Mouse (Mus musculus): ENCODE data around the gene Grk5. TPM values are rescaled to one million over a fixed set of nuclear protein-coding genes. Genes with fewer than 3 reads are reported as not detected.

Grk5 gene
- polyA plus RNA-seq, 1 experiment from 2014 or later, result 4.0 TPM

DNA sequence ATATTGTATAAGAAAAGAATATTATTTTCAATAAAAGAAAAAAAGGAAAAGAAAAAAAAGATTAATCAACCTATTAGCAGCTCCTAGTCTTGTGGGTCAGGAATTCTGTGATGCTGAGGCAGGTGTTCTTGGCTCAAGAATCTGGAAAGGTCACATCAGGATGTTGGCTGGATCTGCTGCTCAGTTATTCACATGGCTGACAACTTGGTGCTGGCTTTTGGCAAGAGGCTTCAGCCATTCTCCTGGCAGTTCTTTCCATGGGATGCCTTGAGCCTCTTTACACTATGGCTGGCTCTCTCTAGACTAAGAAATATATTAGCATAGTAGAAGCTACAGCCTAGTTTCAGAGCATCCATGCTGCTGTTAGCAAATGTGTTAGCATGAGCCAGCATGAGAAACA is 149.6 kb downstream of the Grk5 start:
- Histone ChIP-seq H3K36me3 (ENCODE audit: inconsistent target) (no peaks in the 10 kb centered on the region), H3K79me2 (ENCODE audit: inconsistent target) (no peaks in the 10 kb centered on the region), H3K27ac (no peak overlapping the region), H3K4me3 (ENCODE audit: inconsistent target) (no peak overlapping the region)

DNA sequence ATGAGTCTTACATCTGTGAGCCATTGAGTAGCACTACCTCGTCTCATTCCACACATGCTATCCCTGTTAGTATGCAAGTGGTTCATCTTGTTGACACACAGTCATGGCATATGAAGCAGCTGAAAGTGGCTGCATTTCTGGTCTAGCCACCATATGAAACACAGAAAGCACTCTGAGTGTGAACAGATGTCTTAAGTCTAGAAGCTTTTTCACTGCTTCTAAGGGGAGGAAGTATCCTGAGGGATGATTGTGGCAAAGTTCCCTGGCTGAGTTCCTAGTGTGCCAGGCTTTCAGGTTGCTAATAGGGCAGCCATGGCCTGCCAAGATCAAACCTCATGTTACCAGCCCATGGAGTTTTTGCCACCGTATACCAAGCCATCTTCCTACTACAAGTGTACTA is 159.1 kb downstream of the Grk5 start:
- Histone ChIP-seq H3K79me2 (ENCODE audit: inconsistent target) (no peaks in the 10 kb centered on the region), H3K27ac (no peak overlapping the region), H3K4me3 (ENCODE audit: inconsistent target) (no peak overlapping the region), H3K36me3 (ENCODE audit: inconsistent target) (no peaks in the 10 kb centered on the region)
- 100% methylated on average over 2 of the region's 2 CpGs for WGBS (ENCODE audit: missing documents)

DNA sequence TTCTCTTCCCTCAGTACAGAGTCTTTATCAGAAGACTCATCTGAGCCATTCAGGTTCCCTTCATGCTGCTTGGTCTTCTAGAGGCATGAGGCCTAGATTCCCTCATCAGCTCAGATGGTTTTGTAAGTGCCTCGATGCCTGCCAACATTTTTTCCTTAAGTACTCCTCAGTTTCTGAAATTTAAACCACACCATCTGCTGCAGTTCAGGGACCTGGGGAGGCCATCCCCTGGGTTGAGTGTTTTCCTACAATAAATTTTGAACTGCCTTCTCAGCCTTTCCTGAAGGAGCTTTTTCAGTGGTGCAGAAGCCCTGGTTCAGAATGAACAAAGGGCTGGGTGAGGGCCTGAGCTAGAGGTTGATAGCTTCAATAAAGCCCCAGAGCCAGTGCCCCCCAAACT is 159.9 kb downstream of the Grk5 start:
- H3K4me3 ChIP-seq (ENCODE audit: inconsistent target), result no peak overlapping the region
- no peaks in the 10 kb centered on the region for H3K79me2 ChIP-seq (ENCODE audit: inconsistent target)
- 86% methylated on average over 1 of the region's 1 CpGs for WGBS (ENCODE audit: missing documents)
- H3K27ac ChIP-seq, result no peak overlapping the region
- H3K36me3 ChIP-seq (ENCODE audit: inconsistent target), result no peaks in the 10 kb centered on the region

DNA sequence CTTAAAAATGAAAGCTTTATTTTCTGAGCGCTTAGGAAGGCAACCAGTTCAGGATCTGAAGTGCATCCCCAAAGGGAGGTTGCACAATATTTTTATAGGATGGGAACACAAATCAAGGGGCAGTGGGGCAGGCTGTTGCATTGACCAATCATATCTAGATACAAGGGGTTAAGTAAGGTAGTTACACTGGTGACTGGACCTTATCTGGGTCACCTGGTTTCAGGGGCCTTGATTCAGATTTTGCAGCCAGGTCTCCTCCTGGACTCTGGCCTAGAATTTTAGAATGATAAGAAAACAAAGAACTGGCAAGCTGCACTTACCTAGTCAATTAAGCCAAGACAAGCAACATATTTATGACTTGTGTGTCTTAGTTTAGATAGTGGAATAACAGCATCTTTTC is 161.6 kb downstream of the Grk5 start:
- H3K36me3 ChIP-seq (ENCODE audit: inconsistent target), result no peaks in the 10 kb centered on the region
- WGBS (ENCODE audit: missing documents), result 91% methylated on average over 1 of the region's 1 CpGs
- no peaks in the 10 kb centered on the region for H3K79me2 ChIP-seq (ENCODE audit: inconsistent target)
- H3K27ac ChIP-seq, result no peak overlapping the region
- no peak overlapping the region for H3K4me3 ChIP-seq (ENCODE audit: inconsistent target)

DNA sequence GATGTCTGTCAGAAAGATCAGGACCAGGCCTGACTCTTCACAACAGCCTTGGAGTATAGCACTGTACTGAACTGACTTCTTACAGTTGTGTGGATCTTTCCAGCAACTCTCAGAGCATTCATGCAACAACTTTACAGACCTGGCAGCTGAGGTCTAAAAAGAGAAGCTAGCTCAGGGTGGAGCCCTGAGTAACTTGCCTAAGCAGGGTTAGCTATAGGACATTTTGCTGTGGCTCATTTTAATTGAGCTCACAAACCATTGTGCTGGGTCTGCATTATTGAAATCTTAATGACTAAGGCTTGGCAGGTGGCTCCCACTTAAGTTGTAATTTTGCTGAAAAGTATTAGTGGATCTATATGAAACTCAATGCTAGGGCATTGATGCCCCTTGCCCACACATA is 162.5 kb downstream of the Grk5 start:
- H3K27ac ChIP-seq, result no peak overlapping the region

DNA sequence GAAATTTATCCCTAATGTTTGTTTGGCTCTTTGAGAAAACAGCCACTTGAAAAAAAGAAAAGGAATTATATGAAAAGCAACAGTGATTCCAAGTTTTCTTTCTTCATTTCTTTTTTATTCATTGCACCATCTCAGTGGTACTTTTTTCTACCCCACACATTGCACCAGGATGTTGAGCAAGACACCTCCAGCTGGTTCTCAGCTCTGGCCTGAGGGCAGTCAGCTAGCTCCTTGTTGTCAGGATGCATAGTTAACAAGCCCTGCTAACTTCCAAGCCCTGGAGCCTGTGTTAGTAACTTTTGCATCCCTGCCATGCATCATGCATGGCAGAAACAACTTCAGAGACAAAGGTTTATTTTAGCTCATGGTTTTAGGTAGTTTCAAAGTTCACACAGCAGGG is 163.2 kb downstream of the Grk5 start:
- Histone ChIP-seq H3K36me3 (ENCODE audit: inconsistent target) (no peaks in the 10 kb centered on the region), H3K79me2 (ENCODE audit: inconsistent target) (no peaks in the 10 kb centered on the region), H3K4me3 (ENCODE audit: inconsistent target) (no peak overlapping the region), H3K27ac (no peak overlapping the region)

More for the DNA sequence above, 162.5 kb downstream of the Grk5 start:
- Histone ChIP-seq H3K79me2 (ENCODE audit: inconsistent target) (no peaks in the 10 kb centered on the region), H3K4me3 (ENCODE audit: inconsistent target) (no peak overlapping the region), H3K36me3 (ENCODE audit: inconsistent target) (no peaks in the 10 kb centered on the region)

DNA sequence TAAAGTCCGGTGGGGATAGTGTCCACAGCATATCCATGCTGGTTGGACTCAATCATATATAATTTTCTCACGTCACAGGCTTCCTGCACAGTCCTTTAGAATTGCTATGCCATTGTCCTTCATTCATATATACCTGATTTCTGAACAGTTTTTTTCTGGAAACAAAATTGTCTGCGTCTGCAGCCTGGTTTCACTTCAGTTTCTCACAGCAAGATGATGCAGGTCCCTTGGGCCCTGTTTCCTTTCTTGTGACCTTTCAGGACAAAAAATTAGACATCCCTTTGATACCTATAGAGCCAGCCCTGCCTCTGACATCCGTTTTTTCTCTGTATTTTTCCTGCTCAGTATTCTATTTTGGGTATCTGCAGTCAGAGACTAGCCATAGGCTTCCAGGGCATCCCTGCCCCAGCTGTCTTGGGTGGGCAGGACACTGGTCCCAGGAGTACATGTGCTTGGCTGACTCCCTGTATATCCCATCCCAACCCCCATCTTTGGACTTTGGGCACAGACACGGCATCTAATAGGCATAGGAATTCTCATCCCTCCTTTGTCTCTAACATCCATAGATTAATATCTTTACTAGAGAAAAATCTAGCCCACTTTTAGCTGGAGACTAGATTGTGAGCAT is 167.3 kb downstream of the Grk5 start:
- WGBS (ENCODE audit: missing documents), result 68% methylated on average over 5 of the region's 5 CpGs
- no peaks in the 10 kb centered on the region for H3K79me2 ChIP-seq (ENCODE audit: inconsistent target)
- H3K4me3 ChIP-seq (ENCODE audit: inconsistent target), result no peak overlapping the region
- no peaks in the 10 kb centered on the region for H3K36me3 ChIP-seq (ENCODE audit: inconsistent target)
- no peak overlapping the region for H3K27ac ChIP-seq

DNA sequence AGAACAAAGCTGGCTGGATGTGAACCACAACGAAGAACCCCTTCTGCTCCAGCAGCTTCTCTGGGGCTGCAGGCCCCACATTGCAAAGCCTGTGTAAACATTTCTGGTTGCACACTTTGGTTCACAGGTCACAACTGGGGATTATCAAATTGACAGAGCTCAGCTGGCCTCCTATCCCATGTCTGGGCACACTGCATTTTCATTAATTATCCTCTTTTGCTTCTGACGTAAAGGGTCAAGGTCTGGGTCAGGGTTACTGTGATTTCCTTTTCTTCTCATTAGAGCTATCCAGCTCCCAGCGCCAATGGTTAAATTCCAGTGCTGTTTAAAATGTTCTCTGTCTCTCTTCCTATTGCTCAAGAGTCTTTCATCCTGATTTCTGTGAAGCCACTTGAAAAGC is 168.0 kb downstream of the Grk5 start:
- Histone ChIP-seq H3K27ac (no peak overlapping the region), H3K79me2 (ENCODE audit: inconsistent target) (no peaks in the 10 kb centered on the region), H3K36me3 (ENCODE audit: inconsistent target) (no peaks in the 10 kb centered on the region), H3K4me3 (ENCODE audit: inconsistent target) (no peak overlapping the region)
- WGBS (ENCODE audit: missing documents), result 90% methylated on average over 3 of the region's 3 CpGs

DNA sequence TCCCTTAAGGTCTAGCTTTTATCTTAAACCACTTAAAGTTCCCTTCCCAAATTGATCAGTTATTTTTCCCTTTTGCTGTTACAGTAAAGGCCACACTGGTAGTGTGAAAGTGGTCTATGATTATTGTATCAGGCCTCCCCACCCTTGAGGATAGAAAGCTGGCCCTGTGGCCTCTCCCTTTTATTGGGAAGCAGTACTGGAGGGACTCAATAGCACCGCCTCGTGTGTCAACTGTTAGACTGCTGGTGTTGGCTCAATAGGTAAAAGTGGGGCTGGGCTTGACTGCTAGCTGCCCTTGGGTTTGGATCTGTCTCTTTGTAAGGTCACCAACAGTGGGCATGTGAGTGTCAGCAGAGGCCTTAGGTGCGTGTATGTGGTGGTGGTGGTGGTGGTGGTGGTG is 174.8 kb downstream of the Grk5 start:
- H3K79me2 ChIP-seq (ENCODE audit: inconsistent target), result no peaks in the 10 kb centered on the region
- H3K27ac ChIP-seq, result no peak overlapping the region
- H3K4me3 ChIP-seq (ENCODE audit: inconsistent target), result no peak overlapping the region
- H3K36me3 ChIP-seq (ENCODE audit: inconsistent target), result no peaks in the 10 kb centered on the region
- WGBS (ENCODE audit: missing documents), result 96% methylated on average over 3 of the region's 3 CpGs

DNA sequence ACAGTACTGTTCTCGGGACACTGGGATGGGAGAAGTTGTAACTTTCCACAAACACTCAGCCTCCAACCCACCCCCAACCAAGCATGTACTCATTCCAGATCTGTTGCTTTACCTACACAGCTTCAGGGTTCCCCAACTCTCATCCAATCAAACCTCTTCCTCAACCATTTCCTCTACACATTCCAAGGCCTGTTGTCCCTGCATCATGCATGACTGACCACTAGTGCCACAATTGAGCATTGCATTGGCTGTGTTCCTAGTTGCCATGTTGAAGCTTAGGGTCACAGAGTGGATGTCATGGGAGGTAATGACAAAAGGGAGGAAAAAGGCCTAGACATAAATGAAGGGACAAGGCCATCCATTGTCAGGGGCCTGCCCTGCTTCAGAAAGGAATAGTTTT is 175.5 kb downstream of the Grk5 start:
- H3K36me3 ChIP-seq (ENCODE audit: inconsistent target), result no peaks in the 10 kb centered on the region
- no peak overlapping the region for H3K4me3 ChIP-seq (ENCODE audit: inconsistent target)
- H3K27ac ChIP-seq, result no peak overlapping the region
- WGBS (ENCODE audit: missing documents), result 100% methylated on average over 1 of the region's 1 CpGs
- H3K79me2 ChIP-seq (ENCODE audit: inconsistent target), result no peaks in the 10 kb centered on the region

DNA sequence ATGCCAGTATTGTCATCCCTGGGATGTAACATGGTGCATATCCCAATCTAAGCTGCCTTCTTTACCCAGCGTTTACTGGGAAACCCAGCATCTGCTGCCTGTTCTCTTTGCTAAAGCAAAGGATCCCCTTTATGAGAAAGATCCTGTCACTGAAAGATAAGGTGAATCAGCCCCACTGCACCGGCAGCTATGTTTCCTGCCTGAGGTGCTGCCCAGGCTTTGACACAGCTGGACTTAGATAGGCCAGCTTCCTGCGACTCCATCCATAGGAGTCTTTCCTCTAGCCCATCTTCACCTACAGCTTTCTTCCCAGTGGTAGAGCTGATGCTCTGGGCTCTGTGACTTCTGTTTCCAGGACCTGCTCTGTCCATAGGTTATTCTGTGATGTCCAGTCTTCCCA is 189.1 kb downstream of the Grk5 start:
- H3K4me3 ChIP-seq (ENCODE audit: inconsistent target), result no peak overlapping the region
- H3K36me3 ChIP-seq (ENCODE audit: inconsistent target), result no peaks in the 10 kb centered on the region
- 85% methylated on average over 3 of the region's 3 CpGs for WGBS (ENCODE audit: missing documents)

DNA sequence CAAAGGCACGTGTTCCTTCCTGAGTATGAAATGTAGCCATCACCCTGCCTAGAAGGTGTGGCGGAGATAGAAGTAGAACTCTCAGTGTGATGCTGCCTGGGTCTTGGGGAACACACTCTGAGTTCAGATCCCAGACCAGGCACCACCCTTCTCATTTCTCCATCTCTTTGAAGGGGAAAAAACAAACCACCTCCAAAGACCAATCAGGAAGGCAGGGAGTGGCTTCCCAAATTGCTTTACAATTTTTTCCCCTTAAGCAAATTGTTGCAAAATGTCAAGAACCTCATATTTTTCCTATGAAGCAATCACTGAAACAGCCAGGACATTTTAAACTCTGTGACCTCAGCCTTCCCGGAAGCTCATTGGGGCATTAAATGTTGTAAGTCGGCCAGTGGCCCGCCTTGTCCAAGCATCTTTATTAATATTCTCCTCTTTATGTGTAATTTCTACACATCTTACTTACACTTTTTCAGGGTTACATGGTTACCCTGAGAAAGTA is 190.8 kb downstream of the Grk5 start:
- Histone ChIP-seq H3K36me3 (ENCODE audit: inconsistent target) (no peaks in the 10 kb centered on the region), H3K4me3 (ENCODE audit: inconsistent target) (no peak overlapping the region), H3K79me2 (ENCODE audit: inconsistent target) (no peaks in the 10 kb centered on the region), H3K27ac (no peak overlapping the region)
- 58% methylated on average over 5 of the region's 5 CpGs for WGBS (ENCODE audit: missing documents)

More for the DNA sequence above, 189.1 kb downstream of the Grk5 start:
- Histone ChIP-seq H3K79me2 (ENCODE audit: inconsistent target) (no peaks in the 10 kb centered on the region), H3K27ac (no peak overlapping the region)

DNA sequence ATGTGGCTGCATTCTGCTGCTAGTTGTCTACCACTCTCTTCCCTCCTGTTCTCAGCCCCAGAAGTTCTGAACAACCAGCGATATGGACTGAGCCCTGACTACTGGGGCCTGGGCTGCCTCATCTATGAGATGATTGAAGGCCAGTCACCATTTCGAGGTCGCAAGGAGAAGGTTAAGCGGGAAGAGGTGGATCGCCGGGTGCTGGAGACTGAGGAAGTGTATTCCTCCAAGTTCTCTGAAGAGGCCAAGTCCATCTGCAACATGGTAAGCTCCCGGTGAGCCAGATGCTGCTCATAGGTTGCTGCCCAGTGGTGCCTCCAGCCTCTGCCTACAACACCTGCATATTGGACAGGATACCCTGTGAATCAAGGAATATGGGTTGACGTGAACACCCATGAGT is 193.5 kb downstream of the Grk5 start:
- 96% methylated on average over 8 of the region's 8 CpGs for WGBS (ENCODE audit: missing documents)
- Histone ChIP-seq H3K27ac (no peak overlapping the region), H3K4me3 (ENCODE audit: inconsistent target) (no peak overlapping the region), H3K79me2 (ENCODE audit: inconsistent target) (no peaks in the 10 kb centered on the region), H3K36me3 (ENCODE audit: inconsistent target) (no peaks in the 10 kb centered on the region)

DNA sequence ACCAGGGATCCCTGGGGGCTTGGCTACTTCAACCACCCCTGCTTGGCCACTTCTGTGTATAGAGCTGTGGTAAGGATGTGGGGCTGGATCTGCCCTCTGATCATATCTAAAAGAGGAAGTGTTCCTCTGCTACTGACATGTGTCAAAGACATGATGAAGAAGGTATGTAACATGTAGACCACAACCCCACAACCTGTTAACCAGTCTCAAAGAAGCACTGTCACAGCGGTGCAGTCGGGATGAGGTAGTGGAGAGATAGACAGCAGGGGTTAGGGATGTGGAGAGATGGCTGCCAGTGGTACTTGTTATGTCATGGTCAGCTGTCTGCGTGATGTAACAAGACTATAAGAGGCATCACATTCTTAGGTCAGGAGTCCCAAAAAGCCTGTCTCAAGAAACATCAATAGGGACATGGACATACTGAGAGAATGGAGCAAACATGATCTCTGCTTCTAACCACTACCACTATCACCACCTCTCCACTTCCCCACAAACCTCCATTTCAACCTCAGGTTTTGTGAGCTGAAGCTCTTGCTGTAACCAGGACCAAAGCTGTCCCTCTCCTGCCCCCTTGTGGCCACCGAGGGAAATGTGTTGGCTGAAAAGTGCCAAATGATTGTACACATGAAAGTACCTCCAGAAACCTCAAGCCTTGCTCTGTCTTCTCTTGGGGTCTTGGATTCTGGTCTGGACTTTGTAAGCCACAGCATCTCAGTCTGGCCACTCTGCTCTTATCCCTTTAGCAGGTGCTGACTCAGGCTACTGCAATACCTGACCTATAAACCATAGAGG is 194.8 kb downstream of the Grk5 start:
- WGBS (ENCODE audit: missing documents), result 19% methylated on average over 4 of the region's 4 CpGs
- no peak overlapping the region for H3K4me3 ChIP-seq (ENCODE audit: inconsistent target)
- H3K27ac ChIP-seq, result no peak overlapping the region
- no peaks in the 10 kb centered on the region for H3K36me3 ChIP-seq (ENCODE audit: inconsistent target)
- H3K79me2 ChIP-seq (ENCODE audit: inconsistent target), result no peaks in the 10 kb centered on the region

DNA sequence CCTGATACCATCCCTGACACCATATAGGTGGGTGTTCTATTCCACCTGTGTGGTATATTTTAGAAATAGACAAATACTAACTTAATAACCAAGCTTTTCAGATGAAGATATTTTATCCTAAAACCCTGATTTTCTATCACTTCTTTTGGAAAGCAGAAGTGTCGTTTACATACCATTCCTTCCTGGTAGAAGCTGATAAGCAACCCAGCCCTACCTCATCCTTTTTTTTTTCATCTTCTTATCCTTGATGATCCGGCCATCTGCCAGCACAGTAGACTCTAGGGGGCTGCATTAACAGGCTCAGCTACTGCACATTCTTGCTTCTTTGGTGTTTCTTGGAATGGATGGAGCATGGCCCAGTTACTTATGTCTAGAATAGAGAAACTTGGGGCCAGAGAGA is 195.7 kb downstream of the Grk5 start:
- H3K4me3 ChIP-seq (ENCODE audit: inconsistent target), result no peak overlapping the region
- H3K79me2 ChIP-seq (ENCODE audit: inconsistent target), result no peaks in the 10 kb centered on the region
- H3K36me3 ChIP-seq (ENCODE audit: inconsistent target), result no peaks in the 10 kb centered on the region
- WGBS (ENCODE audit: missing documents), result 90% methylated on average over 2 of the region's 2 CpGs
- no peak overlapping the region for H3K27ac ChIP-seq

DNA sequence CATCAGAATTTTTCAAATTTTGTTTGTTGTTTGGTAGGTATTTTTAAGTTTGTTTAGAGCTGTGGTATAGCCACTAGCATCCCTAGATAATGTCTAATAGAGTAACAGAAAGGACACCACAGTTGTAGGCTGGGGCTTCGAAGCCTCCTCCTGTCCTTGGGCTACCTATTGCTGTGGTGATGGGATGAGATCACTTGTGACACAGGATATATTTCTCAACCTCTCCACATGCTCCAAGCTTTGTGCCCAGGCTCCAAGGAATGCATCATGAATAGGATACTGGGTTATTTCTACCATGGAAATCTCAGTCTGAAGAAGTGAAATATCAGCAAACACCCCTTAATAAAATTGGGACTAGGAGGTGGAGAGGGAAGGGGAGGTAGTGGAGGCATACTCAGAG is 198.2 kb downstream of the Grk5 start:
- Histone ChIP-seq H3K79me2 (ENCODE audit: inconsistent target) (no peaks in the 10 kb centered on the region), H3K27ac (no peak overlapping the region), H3K36me3 (ENCODE audit: inconsistent target) (no peaks in the 10 kb centered on the region), H3K4me3 (ENCODE audit: inconsistent target) (no peak overlapping the region)
- 90% methylated on average over 1 of the region's 1 CpGs for WGBS (ENCODE audit: missing documents)
